Mouse (Mus musculus) adrenal gland, postnatal 14 days (tissue): Measurements from ENCODE around the gene Phf11c. TPM values are rescaled to one million over a fixed set of nuclear protein-coding genes. Genes with fewer than 3 reads are reported as not detected.

ENCODE experiments used
- total RNA-seq: library from RNA; stranded (reverse); gene quantifications from 2 replicates; pipeline ENCODE4 v1.2.3, GENCODE M21; 2021

Gene Phf11c
- total RNA-seq, 1 experiment from 2014 or later = 0.96 TPM

Other genes with a start within 250 kb of the Phf11c start
- not detected in 2 replicates for gene Gm5142, start 216.6 kb downstream of the Phf11c start, total RNA-seq
- gene Rcbtb1, start 194.2 kb downstream of the Phf11c start, total RNA-seq = 25.5 and 32.2 TPM in 2 replicates
- gene Gm6904, start 135.2 kb downstream of the Phf11c start, total RNA-seq = not detected in 2 replicates
- gene Phf11a, start 97.9 kb downstream of the Phf11c start, total RNA-seq = 0.37 and 0.56 TPM in 2 replicates
- 0.82 and 3.0 TPM in 2 replicates for gene Phf11b, start 54.0 kb downstream of the Phf11c start, total RNA-seq
- 4.1 and 6.5 TPM in 2 replicates for gene Phf11d, start 29.9 kb downstream of the Phf11c start, total RNA-seq
- gene Setdb2, start 45.5 kb upstream of the Phf11c start, total RNA-seq = 9.2 and 12.7 TPM in 2 replicates
- gene Cab39l, start 45.6 kb upstream of the Phf11c start, total RNA-seq = 34.5 and 42.0 TPM in 2 replicates
- gene Cdadc1, start 202.6 kb upstream of the Phf11c start, total RNA-seq = 56.4 and 70.4 TPM in 2 replicates
- gene Shisa2, start 229.9 kb upstream of the Phf11c start, total RNA-seq = 2.4 and 2.8 TPM in 2 replicates